Mouse (Mus musculus): ENCODE results near the gene Ccl1.

DNA sequence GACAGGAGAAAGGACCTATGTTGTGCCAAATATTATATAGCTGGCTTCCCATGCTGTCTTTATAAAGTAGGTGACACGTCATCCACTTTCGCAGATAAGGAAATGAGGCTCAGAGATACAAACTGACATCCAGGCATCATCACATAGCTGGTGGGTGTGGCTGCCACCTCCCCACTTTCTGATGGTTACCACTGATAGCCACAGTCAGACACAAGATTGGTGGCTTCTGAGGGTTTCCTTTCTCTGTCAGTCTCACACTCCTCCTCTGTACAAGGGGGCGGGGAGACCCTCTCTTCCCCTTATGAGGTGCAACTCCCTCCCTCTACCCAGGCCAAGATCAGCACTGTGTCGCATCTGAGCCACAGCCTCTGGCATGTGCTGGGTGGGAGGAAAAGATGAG lies 91.1 kb downstream of the Ccl1 start:
- no peak for TF ChIP-seq GATA1 (IDR thresholded peaks at IDR 0.05; ENCODE audit: borderline replicate concordance, low read length)
- TF ChIP-seq FLI1 (IDR thresholded peaks at IDR 0.05; ENCODE audit: low read length) = no peak
